Mouse (Mus musculus): ENCODE measurements around the gene Hmgb1.

DNA sequence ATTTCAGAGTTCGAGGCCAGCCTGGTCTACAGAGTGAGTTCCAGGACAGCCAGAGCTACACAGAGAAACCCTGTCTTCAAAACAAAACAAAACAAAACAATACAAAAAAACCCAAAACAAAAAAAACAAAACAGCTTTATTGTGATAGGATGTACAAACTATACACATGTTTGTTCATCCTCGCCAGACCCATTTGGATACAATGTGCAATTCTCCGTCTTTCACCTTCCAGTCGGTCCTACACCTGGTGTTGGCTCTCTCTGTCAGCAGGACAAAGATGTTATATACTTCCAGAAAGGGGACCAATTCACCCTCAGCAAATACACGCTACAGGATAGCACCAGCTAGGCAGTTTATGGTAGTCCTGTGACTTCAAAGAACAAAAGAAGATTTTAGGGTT, 91.4 kb downstream of the Hmgb1 start:
- no peak for TF ChIP-seq CTCF (conservative IDR thresholded peaks at IDR 0.05 in 1 of 2, IDR thresholded peaks at IDR 0.05 in 1 of 2; ENCODE audit: low read depth in 2 of 2, low read length in 2 of 2)
- no peak for TF ChIP-seq NELFE (IDR thresholded peaks at IDR 0.05; ENCODE audit: low read depth, low read length)
- TF ChIP-seq RCOR1 (conservative IDR thresholded peaks at IDR 0.05; ENCODE audit: low read depth, low read length): no peak
- TF ChIP-seq USF2 (conservative IDR thresholded peaks at IDR 0.05; ENCODE audit: low read depth, low read length): no peak
- TF ChIP-seq MAFK (IDR thresholded peaks at IDR 0.05; ENCODE audit: insufficient replicate concordance, low read length): no peak
- TF ChIP-seq KAT2A (IDR thresholded peaks at IDR 0.05; ENCODE audit: insufficient replicate concordance, low read length): no peak
- no peak for TF ChIP-seq MAX (IDR thresholded peaks at IDR 0.05; ENCODE audit: low read length)

All from CH12.LX (cell line).